Mouse (Mus musculus) liver, postnatal 0 days (tissue): ENCODE results near the gene Chd9. TPM values are rescaled to one million over a fixed set of nuclear protein-coding genes. Genes with fewer than 3 reads are reported as not detected.

Experiments used
- ATAC-seq: fragments of 200-750 bp; cut with Nextera tagmentation; 2 replicates; pipeline ENCODE4 v1.8.0; 2017; ENCODE audit warnings: mild to moderate bottlenecking, moderate library complexity
- DNase-seq: peaks from one replicate; pipeline ENCODE4 v3.0.0-alpha.2; 2016
- H3K27ac ChIP-seq: fragments of 300-500 bp; sonication (generic); 2 replicates; pipeline ENCODE4 v1.5.1; 2014; ENCODE audit warnings: antibody characterized with exemption, moderate library complexity, mild to moderate bottlenecking, low read depth
- H3K27me3 ChIP-seq: fragments of 300-500 bp; sonication (generic); 2 replicates; pipeline ENCODE4 v1.6.1; 2014; ENCODE audit warnings: low read length, control low read depth, mixed read lengths; ENCODE audit not compliant: insufficient read depth
- H3K36me3 ChIP-seq: fragments of 300-500 bp; sonication (generic); replicated peaks from 2 replicates; pipeline ENCODE4 v1.6.1; 2014; ENCODE audit warnings: mild to moderate bottlenecking, control low read depth, low read length, moderate library complexity, mixed read lengths; ENCODE audit not compliant: insufficient read depth
- H3K4me1 ChIP-seq: fragments of 300-500 bp; sonication (generic); 2 replicates; pipeline ENCODE4 v1.6.1; 2014; ENCODE audit warnings: antibody characterized with exemption, mild to moderate bottlenecking, control low read depth; ENCODE audit not compliant: insufficient read depth
- H3K4me2 ChIP-seq: fragments of 300-500 bp; sonication (generic); 2 replicates; pipeline ENCODE4 v1.6.1; 2014; ENCODE audit warnings: low read depth, mild to moderate bottlenecking, low read length, moderate library complexity, mixed read lengths
- H3K4me3 ChIP-seq: fragments of 300-500 bp; sonication (generic); 2 replicates; pipeline ENCODE4 v1.5.1; 2014; ENCODE audit warnings: low read depth, low read length
- H3K9ac ChIP-seq: fragments of 300-500 bp; sonication (generic); replicated peaks from 2 replicates; pipeline ENCODE4 v1.6.1; 2014; ENCODE audit warnings: mild to moderate bottlenecking, moderate library complexity
- H3K9me3 ChIP-seq: fragments of 300-500 bp; sonication (generic); 2 replicates; pipeline ENCODE4 v1.6.1; 2016; ENCODE audit warnings: mild to moderate bottlenecking, control low read depth, low read length, mixed read lengths
- CTCF ChIP-seq: sonication (generic); IDR thresholded peaks from 2 replicates; pipeline ENCODE4 v1.5.1; 2016; ENCODE audit warnings: antibody characterized with exemption, low read depth
- EP300 ChIP-seq: IDR thresholded peaks from 2 replicates; pipeline ENCODE4 v1.6.1; 2016; ENCODE audit warnings: antibody characterized with exemption, low read depth, mild to moderate bottlenecking
- WGBS: fragments of 180-500 bp; shearing (Covaris S2); extraction: QIAGEN DNeasy Blood & Tissue Kit; methylation state at CpG from one replicate; pipeline ENCODE4 v1.1.7; 2014; ENCODE audit not compliant: insufficient replicate concordance; 5-methylcytosine and 5-hydroxymethylcytosine counted together
- polyA plus RNA-seq: library from polyadenylated mRNA; unstranded; fragments of >200 nt; fragmentation: Nextera tagmentation; extraction: Ambion mirVana; gene quantifications from 2 replicates; pipeline ENCODE4 v1.2.1, GENCODE M21; 2015

The Chd9 gene
- polyA plus RNA-seq, 1 experiment from 2014 or later, result 32.2 TPM

GRCm38 (mm10) chr8:90834321-90834672 is 6.1 kb downstream of the Chd9 start:
- Histone ChIP-seq H3K4me2 (no peak overlapping the region), H3K4me3 (no peak overlapping the region), H3K9ac (no peak overlapping the region), H3K27me3 (no peaks in the 10 kb centered on the region), H3K36me3 (no peaks in the 10 kb centered on the region), H3K9me3 (no peaks in the 10 kb centered on the region), H3K27ac (no peak overlapping the region), H3K4me1 (peaks cover 10% of the 10 kb centered on the region; the same call in 1 of the 2 replicates)
- TF ChIP-seq EP300, result no peak
- no peak for TF ChIP-seq CTCF
- DNase-seq (no peak), ATAC-seq (no peak)
- 62% methylated on average over 3 of the region's 3 CpGs for WGBS

GRCm38 (mm10) chr8:90837440-90837839 is 9.3 kb downstream of the Chd9 start:
- TF ChIP-seq EP300 (no peak), CTCF (no peak)
- 85% methylated on average over 6 of the region's 6 CpGs for WGBS

GRCm38 (mm10) chr8:90839725-90840714 is 11.9 kb downstream of the Chd9 start:
- ATAC-seq (no peak), DNase-seq (no peak)
- no peak overlapping the region for H3K4me3 ChIP-seq
- WGBS, result 44% methylated on average over 11 of the region's 11 CpGs
- H3K9ac ChIP-seq, result no peak overlapping the region
- no peaks in the 10 kb centered on the region for H3K27me3 ChIP-seq
- no peaks in the 10 kb centered on the region for H3K36me3 ChIP-seq
- no peak overlapping the region for H3K4me2 ChIP-seq
- H3K4me1 ChIP-seq, result 0 out of 2 replicates have a peak, but pooled peaks cover 4% of the 10 kb centered on the region
- no peak for TF ChIP-seq CTCF
- TF ChIP-seq EP300, result no peak
- H3K9me3 ChIP-seq, result no peaks in the 10 kb centered on the region
- H3K27ac ChIP-seq, result no peak overlapping the region

More at GRCm38 (mm10) chr8:90837440-90837839, 9.3 kb downstream of the Chd9 start:
- Histone ChIP-seq H3K36me3 (no peaks in the 10 kb centered on the region), H3K4me2 (no peak overlapping the region), H3K9ac (no peak overlapping the region), H3K27me3 (no peaks in the 10 kb centered on the region), H3K27ac (no peak overlapping the region), H3K4me3 (no peak overlapping the region), H3K4me1 (0 out of 2 replicates have a peak, but pooled peaks cover 11% of the 10 kb centered on the region), H3K9me3 (no peaks in the 10 kb centered on the region)
- ATAC-seq (no peak), DNase-seq (no peak)

- Histone ChIP-seq H3K36me3 (no peaks in the 10 kb centered on the region), H3K4me2 (no peak overlapping the region), H3K4me1 (0 out of 2 replicates have a peak, but pooled peaks cover 4% of the 10 kb centered on the region), H3K9me3 (no peaks in the 10 kb centered on the region), H3K27me3 (no peaks in the 10 kb centered on the region), H3K9ac (no peak overlapping the region), H3K27ac (no peak overlapping the region), H3K4me3 (no peak overlapping the region)
- 65% methylated on average over 13 of the region's 13 CpGs for WGBS
- no peak for TF ChIP-seq EP300
- no peak for TF ChIP-seq CTCF
- DNase-seq, result no peak
- no peak for ATAC-seq
These were observed 13.2 kb downstream of the Chd9 start for GRCm38 (mm10) chr8:90841321-90841720.

- TF ChIP-seq CTCF, result no peak
- TF ChIP-seq EP300, result no peak
- 77% methylated on average over 6 of the region's 6 CpGs for WGBS
- Histone ChIP-seq H3K4me2 (no peak overlapping the region), H3K36me3 (no peaks in the 10 kb centered on the region), H3K27me3 (no peaks in the 10 kb centered on the region), H3K4me3 (no peak overlapping the region), H3K9ac (no peak overlapping the region), H3K4me1 (0 out of 2 replicates have a peak, but pooled peaks cover 4% of the 10 kb centered on the region), H3K9me3 (no peaks in the 10 kb centered on the region), H3K27ac (no peak overlapping the region)
- ATAC-seq (no peak), DNase-seq (no peak)
These were observed 15.0 kb downstream of the Chd9 start for GRCm38 (mm10) chr8:90843127-90843526.

- Histone ChIP-seq H3K9me3 (no peaks in the 10 kb centered on the region), H3K27me3 (no peaks in the 10 kb centered on the region), H3K27ac (no peak overlapping the region), H3K4me1 (0 out of 2 replicates have a peak, but pooled peaks cover 4% of the 10 kb centered on the region), H3K9ac (no peak overlapping the region), H3K36me3 (no peaks in the 10 kb centered on the region), H3K4me2 (no peak overlapping the region), H3K4me3 (no peak overlapping the region)
- no peak for ATAC-seq
- DNase-seq, result no peak
- TF ChIP-seq EP300 (no peak), CTCF (no peak)
- 64% methylated on average over 9 of the region's 9 CpGs for WGBS
These were observed 16.2 kb downstream of the Chd9 start for GRCm38 (mm10) chr8:90844179-90844967.
